Comparison of ENCODE assay signal across 7 mouse cellular contexts in genomic region chr7:43489631-43490125, GRCm38 (mm10). TPM values are rescaled to one million over a fixed set of nuclear protein-coding genes. Genes with fewer than 3 reads are reported as not detected.
DNase-seq lines count a peak whose midpoint lies in the region; ATAC-seq and TF ChIP-seq lines count a peak whose summit lies in the region.

Gene Iglon5, minus strand, starts transcription at chr7:43490075.

- 2% methylated on average over 11 of the region's 41 CpGs for WGBS in lung, postnatal 0 days
- under 1% methylated on average over 26 of the region's 41 CpGs for WGBS in forebrain, embryonic 11.5 days
- 2% methylated on average over 13 of the region's 41 CpGs for WGBS in neural tube, embryonic 14.5 days

- ATAC-seq in lung, postnatal 0 days, result peak; percentile 9; the same call in 1 of the 2 replicates
- peak; percentile 66 for ATAC-seq in forebrain, embryonic 11.5 days (replicated peaks; ENCODE audit: low FRiP score)
- ATAC-seq in neural tube, embryonic 14.5 days (ENCODE audit: low read depth), result peak; percentile 70

- H3K36me3 ChIP-seq in lung, postnatal 0 days (ENCODE audit: insufficient read depth, low read length), result no peaks in the 10 kb centered on the region
- no peaks in the 10 kb centered on the region for H3K36me3 ChIP-seq in forebrain, embryonic 11.5 days (ENCODE audit: control insufficient read depth, insufficient read depth, low read length)
- H3K36me3 ChIP-seq in neural tube, embryonic 14.5 days (ENCODE audit: control insufficient read depth, insufficient read depth, low read length), result no peaks in the 10 kb centered on the region

- H3K4me2 ChIP-seq in lung, postnatal 0 days (replicated peaks; ENCODE audit: low read depth, low read length), result peak within 1 kb of the TSS; percentile 59
- peak within 1 kb of the TSS; percentile 78 for H3K4me2 ChIP-seq in forebrain, embryonic 11.5 days (ENCODE audit: low read depth, low read length, severe bottlenecking)
- H3K4me2 ChIP-seq in neural tube, embryonic 14.5 days (ENCODE audit: low read depth, low read length), result peak within 1 kb of the TSS; percentile 66

- H3K9me3 ChIP-seq in lung, postnatal 0 days (ENCODE audit: low read length), result no peaks in the 10 kb centered on the region
- no peaks in the 10 kb centered on the region for H3K9me3 ChIP-seq in forebrain, embryonic 11.5 days (ENCODE audit: control insufficient read depth, low read length)
- H3K9me3 ChIP-seq in neural tube, embryonic 14.5 days (ENCODE audit: control insufficient read depth, low read length), result no peaks in the 10 kb centered on the region

- DNase-seq in lung, postnatal 0 days (ENCODE audit: low spot score), result no peak
- DNase-seq in lung, postnatal 14 days, result no peak
- DNase-seq in forebrain, embryonic 11.5 days (ENCODE audit: low spot score), result peak; percentile 68
- no peak for DNase-seq in left cerebral cortex, postnatal 14 days (ENCODE audit: low spot score in 2 of 2)
- DNase-seq in spleen, postnatal 10 days (ENCODE audit: low spot score in 2 of 2), result no peak
- DNase-seq in thymus, postnatal 25 days, result no peak

- H3K4me1 ChIP-seq in lung, postnatal 0 days (ENCODE audit: insufficient read depth, low read depth, low read length), result no peaks in the 10 kb centered on the region
- peaks cover 3% of the 10 kb centered on the region; the same call in 1 of the 2 replicates for H3K4me1 ChIP-seq in forebrain, embryonic 11.5 days (replicated peaks; ENCODE audit: control insufficient read depth, insufficient read depth, low read length)
- H3K4me1 ChIP-seq in neural tube, embryonic 14.5 days (ENCODE audit: control insufficient read depth, insufficient read depth, low read length), result peaks cover 6% of the 10 kb centered on the region; the same call in 1 of the 2 replicates

- intact Hi-C loops in left cerebral cortex, postnatal 14 days (cut with DNase I), result no loop called here

- TF ChIP-seq EP300 in lung, postnatal 0 days (IDR thresholded peaks at IDR 0.05), result no peak

- H3K4me3 ChIP-seq in lung, postnatal 0 days (ENCODE audit: low read depth, low read length), result peak within 1 kb of the TSS; percentile 31
- H3K4me3 ChIP-seq in forebrain, embryonic 11.5 days (ENCODE audit: low read depth, low read length), result peak within 1 kb of the TSS; percentile 63
- peak within 1 kb of the TSS; percentile 59 for H3K4me3 ChIP-seq in neural tube, embryonic 14.5 days (ENCODE audit: low read depth, low read length)

- no peak within 1 kb of the TSS for H3K27ac ChIP-seq in lung, postnatal 0 days (ENCODE audit: low read length)
- peak within 1 kb of the TSS; percentile 57; the same call in 1 of the 2 replicates for H3K27ac ChIP-seq in forebrain, embryonic 11.5 days (ENCODE audit: low read depth, low read length)
- peak within 1 kb of the TSS; percentile 85 for H3K27ac ChIP-seq in neural tube, embryonic 14.5 days (ENCODE audit: low read depth, low read length)

- H3K27me3 ChIP-seq in lung, postnatal 0 days (replicated peaks; ENCODE audit: insufficient read depth, low read length), result no peaks in the 10 kb centered on the region
- H3K27me3 ChIP-seq in forebrain, embryonic 11.5 days (ENCODE audit: control insufficient read depth, insufficient read depth, low read length), result no peaks in the 10 kb centered on the region
- H3K27me3 ChIP-seq in neural tube, embryonic 14.5 days (ENCODE audit: control insufficient read depth, insufficient read depth, low read length), result no peaks in the 10 kb centered on the region

- no peak within 1 kb of the TSS for H3K9ac ChIP-seq in lung, postnatal 0 days (replicated peaks; ENCODE audit: low read depth)
- peak within 1 kb of the TSS; percentile 78 for H3K9ac ChIP-seq in forebrain, embryonic 11.5 days (ENCODE audit: low read length)
- peak within 1 kb of the TSS; percentile 95 for H3K9ac ChIP-seq in neural tube, embryonic 14.5 days (replicated peaks; ENCODE audit: low read depth, low read length)

- no peak for TF ChIP-seq CTCF in lung, postnatal 0 days (IDR thresholded peaks at IDR 0.05)

RNA-seq across cellular contexts. Expression of gene Iglon5, which starts in this region (rescaled TPM):
- 0.05 TPM in 1 of 2 replicates, not detected in the other for polyA plus RNA-seq in lung, postnatal 0 days (2015; fragmentation: Nextera tagmentation; extraction: Ambion mirVana)
- 2.0 and 2.7 TPM in 2 replicates for polyA plus RNA-seq in forebrain, embryonic 11.5 days (2014; fragmentation: Nextera tagmentation; extraction: Ambion mirVana)
- 10 to 100 TPM; 42.7 to 46.3 TPM for total RNA-seq in left cerebral cortex, postnatal 14 days (2021)
- 9.8 and 14.6 TPM in 2 replicates for polyA plus RNA-seq in neural tube, embryonic 14.5 days (2014; fragmentation: Nextera tagmentation; extraction: Ambion mirVana)

Comparison
In these comparisons a context has a peak if more than half of its experiments do, and no peak if none do; other contexts are left out.
1. Peak in ATAC-seq, H3K4me3 ChIP-seq and H3K4me2 ChIP-seq in lung, postnatal 0 days; RNA of the gene not detected or under 1 TPM.
2. ATAC-seq: peak in every context shown above with its lines; median percentile 70 in neural tube, embryonic 14.5 days; 66 in forebrain, embryonic 11.5 days; 9 in lung, postnatal 0 days.